Mouse (Mus musculus) heart, postnatal 10 days (tissue): ENCODE results near the gene Tulp2. TPM values are rescaled to one million over a fixed set of nuclear protein-coding genes. Genes with fewer than 3 reads are reported as not detected.

Experiments
- DNase-seq, 2 experiments: peaks; one replicate each; pipeline ENCODE4 v3.0.0; 2021
- intact Hi-C: fragments of 180-260 bp; cut with DNase I; formaldehyde crosslinking; loops from one replicate; pipeline ENCODE4 v1.15.1; 2025
- total RNA-seq, 2 experiments: library from RNA; stranded (reverse); gene quantifications; 2 replicates each; pipeline ENCODE4 v1.2.3; 2021

Gene Tulp2
- total RNA-seq, 2 experiments from 2014 or later: not detected

- intact Hi-C loops: no loop called here
- no peak for DNase-seq
Measured at GRCm38 (mm10) chr7:45540213-45540612, 58.5 kb downstream of the Tulp2 start.

- intact Hi-C loops: no loop called here
- no peak for DNase-seq
Measured at GRCm38 (mm10) chr7:45544525-45544924, 62.8 kb downstream of the Tulp2 start.

DNA sequence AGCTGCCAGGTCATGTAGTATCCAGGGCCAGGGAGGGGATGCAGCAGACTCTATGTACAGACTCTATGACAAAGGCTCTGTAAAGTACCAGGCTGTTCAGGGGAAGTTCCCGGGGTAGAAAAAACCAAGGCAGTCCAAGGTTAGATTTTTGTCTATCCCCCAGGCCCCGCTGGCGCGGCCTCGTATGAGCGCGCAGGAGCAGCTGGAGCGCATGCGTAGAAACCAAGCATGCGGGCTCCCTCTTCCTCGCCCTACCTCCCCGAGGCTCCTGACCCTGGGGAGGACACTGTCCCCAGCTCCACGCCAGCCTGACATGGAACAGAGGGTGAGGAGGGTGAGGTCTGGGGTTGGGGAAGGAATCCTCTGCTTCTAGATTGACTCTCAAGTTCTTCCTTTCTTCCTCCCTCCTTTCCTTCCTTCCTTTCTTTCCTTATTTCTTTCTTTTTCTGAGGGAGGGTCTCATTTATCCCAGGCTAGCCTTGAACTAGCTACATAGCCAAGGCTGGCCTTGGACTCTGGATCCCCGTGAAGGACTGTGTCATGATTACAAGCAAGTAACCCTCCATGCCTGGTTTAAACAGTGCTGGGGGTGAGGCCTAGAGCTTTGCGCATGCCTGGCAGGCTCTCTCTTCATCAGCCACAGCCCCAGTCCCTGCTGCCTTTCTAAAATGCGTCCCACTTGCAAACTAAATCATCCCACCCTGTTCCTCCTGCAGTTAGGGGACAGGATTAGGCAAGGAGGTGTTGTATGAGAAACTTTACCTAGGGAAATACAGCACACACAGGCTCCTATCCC, 68.2 kb downstream of the Tulp2 start:
- intact Hi-C loops: no loop called here
- no peak for DNase-seq

GRCm38 (mm10) chr7:45550821-45551511, 69.3 kb downstream of the Tulp2 start:
- DNase-seq: no peak
- intact Hi-C loops: no loop called here

GRCm38 (mm10) chr7:45551512-45551883, 69.8 kb downstream of the Tulp2 start:
- DNase-seq: no peak
- intact Hi-C loops: no loop called here

DNA sequence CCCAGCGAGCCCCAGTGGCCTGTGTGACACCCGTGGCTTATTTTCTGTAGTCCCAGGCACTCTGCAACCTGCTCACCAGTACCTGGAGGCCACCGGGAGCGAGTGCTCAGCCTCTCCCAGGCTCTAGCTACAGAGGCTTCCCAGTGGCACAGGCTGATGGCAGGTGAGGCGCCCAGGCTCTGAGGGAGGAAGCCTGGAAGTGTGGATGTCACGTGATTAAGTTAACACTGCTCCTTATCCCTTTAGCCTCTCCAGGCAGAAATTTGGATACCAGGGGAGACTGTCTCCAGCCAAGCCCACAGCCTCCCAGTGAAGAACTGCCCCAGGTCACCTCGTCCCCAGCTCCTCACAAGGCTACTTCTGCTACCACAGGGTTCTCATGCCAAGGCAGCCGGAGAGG, 71.8 kb downstream of the Tulp2 start:
- no peak for DNase-seq
- intact Hi-C loops: no loop called here

DNA sequence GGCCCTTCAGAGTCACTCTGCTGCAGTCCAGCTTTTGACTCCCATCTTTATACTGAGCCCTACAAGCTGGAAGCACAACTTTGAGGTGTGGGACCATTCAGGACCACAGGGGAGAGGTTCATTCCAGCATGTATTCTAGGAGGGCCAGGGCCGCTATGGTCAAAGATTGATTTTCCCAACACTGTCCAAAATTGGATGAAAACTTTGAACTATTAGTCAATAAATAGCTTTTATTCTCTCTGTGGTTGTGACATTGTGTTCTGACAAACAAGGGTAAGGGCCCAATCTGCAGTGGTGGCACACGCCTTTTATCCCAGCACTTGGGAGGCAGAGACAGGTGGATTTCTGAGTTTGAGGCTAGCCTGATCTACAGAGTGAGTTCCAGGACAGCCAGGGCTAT, 72.3 kb downstream of the Tulp2 start:
- intact Hi-C loops: no loop called here
- DNase-seq: no peak

DNA sequence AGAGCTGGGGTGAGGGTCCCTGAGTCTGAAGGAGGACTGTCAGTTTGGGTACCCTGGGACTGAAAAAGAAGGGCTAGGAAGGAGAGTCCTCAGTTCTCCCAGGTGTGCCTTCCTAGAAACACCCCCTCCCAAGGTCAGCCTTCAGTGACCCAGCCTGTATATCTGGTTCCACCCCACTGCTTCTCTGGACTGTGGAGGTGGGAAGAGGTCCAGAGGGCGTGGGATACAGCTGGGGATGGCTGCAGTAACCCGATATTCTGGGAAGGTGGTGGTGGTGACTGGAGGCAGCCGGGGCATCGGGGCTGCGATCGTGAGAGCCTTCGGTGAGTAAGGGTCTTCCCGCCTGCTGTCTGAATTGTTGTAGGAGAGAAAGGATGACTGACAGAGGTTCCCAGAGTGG, 73.1 kb downstream of the Tulp2 start, which contains the start of gene Hsd17b14:
Gene Hsd17b14, plus strand, starts transcription at position 150 of the 400 bp plus-strand sequence.
- DNase-seq: no peak
- intact Hi-C loops: no loop called here

- intact Hi-C loops: loop anchor here (1.0 kb wide), 1 partner anchor 35 kb away; no protein-coding TSS in a partner anchor
- peak; percentile 82 to 89 for DNase-seq
Measured at GRCm38 (mm10) chr7:45555787-45556186, 74.1 kb downstream of the Tulp2 start.

DNA sequence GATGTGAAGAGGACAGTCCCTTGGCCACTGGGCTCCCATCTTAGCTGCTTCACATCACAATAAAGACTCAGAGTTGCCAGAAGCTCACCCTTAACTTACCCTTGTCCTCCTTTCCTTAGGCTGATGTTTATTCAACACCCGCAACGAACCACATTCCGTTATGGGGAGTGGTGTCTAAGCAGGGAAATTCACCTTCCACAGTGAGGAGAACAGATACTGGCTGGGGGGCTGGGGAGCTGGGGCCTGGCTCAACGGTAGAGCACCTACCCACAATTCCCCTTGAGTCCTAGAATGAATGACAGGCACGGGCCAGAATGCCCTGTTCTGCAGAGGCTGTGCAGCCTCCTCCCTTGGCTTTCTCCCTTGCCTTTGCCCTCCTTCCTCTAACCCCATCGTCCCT, 77.2 kb downstream of the Tulp2 start:
- no peak for DNase-seq
- intact Hi-C loops: no loop called here

GRCm38 (mm10) chr7:45560241-45560640, 78.6 kb downstream of the Tulp2 start:
- no peak for DNase-seq
- intact Hi-C loops: loop anchor here (2.0 to 5.0 kb wide), 3 partner anchors 83 to 153 kb away; partner anchors contain the start of gene Kcna7

DNA sequence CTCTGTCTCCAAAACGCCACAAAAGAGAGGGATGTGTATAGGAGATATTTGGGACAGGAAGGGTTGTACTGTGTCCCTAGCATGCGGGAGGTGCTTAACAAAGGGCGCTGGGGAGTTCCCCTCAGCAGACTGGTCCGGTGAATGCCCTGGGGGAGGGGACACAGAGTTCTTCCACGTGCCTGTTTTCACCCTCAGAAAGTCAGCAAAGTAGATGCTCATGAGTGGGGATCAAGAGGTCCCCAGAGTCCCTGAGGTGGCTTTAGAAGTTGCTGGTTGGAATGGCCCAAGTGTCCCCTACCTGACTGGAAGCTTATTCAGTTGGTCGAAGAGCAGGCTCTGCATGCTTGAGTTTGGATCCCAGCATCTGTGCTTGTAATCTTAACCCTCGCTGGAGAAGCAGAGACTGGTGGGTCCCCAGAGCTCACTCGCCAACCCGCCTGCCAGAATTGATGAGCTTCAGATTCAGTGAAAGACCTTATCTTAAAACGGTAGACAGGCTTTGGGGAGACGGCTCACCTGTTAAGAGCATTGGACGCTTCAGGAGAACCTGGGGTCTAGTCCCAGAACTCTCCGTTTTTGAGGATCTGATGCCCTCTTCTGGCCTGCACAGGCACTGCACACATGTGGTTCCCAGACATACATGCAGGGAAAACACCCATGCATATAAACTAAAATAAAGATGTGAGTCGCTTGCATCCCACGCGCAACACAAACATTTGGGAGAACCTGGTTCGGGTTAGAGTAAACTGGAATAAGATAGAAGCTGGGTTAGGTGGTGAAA, 79.4 kb downstream of the Tulp2 start:
- intact Hi-C loops: loop anchor here (2.0 to 5.0 kb wide), 3 partner anchors 84 to 154 kb away; partner anchors contain the start of gene Kcna7
- peak; percentile 84 to 90 for DNase-seq

DNA sequence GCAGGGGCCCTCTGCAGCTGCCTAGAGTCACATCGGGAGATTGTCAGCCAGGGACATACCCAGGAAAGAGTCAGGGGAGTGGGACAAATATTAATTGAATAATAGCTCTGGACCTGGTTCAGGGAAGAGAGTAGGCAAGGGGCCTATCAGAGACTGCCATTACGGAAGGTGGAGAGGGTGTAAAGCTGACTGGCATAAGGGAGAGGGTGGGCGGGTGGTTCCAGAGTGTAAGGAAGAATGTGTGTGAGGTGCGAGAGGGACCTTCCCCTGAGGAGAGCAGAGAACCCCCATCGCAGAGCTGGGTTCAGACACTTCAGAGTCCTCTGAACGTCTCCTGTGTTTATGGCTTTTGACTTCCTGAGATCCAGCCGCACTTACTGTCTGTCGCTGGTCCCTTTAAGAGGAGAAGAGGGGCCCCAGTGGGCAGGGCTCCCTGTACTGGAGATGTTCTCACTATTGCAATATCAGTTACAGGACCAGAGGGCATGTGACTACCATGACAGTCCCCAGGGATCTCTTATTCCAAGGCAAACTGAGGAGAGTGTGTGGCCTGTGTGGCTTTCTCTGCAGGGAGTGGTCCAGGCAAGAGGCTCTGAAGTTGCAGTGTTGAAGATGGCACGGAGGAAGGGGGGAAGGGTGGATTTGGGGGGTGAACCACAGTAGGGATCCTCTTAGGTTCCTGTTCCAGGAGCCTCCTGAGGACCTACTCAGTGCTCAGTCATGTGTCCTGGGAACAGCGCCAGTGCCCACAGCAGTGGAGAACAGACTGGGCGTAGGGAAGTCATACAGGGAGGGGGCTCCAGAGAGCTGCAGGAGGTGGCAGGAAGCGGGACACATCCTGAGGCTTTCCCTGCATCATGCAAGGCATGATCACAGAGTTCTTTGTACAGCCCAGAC, 80.2 kb downstream of the Tulp2 start:
- intact Hi-C loops: loop anchor here (1.0 to 5.0 kb wide), 4 partner anchors 85 to 155 kb away; partner anchors contain the start of gene Kcna7
- no peak for DNase-seq

DNA sequence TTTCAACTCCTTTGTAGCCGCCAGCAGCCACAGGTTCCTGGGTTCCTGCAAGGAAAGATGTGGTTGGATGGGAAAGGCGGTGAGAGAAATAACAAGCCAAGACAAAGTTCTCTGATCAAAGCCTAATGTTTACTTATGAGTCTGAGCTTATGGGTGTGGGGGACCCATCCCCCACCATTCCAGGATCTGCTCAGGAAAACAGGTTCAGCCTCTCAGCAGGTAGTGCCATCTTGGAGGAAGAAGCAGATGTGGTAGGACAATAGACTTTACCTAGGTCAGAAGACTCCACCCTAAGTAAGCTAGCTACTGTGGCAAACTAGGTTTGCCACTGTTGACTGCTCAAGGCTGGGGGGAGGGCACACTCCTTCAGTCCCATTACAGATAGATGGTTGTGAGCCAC, 83.1 kb downstream of the Tulp2 start:
- DNase-seq: no peak
- intact Hi-C loops: loop anchor here (5.0 kb wide), 2 partner anchors 113 to 158 kb away; partner anchors contain the start of gene Kcna7

DNA sequence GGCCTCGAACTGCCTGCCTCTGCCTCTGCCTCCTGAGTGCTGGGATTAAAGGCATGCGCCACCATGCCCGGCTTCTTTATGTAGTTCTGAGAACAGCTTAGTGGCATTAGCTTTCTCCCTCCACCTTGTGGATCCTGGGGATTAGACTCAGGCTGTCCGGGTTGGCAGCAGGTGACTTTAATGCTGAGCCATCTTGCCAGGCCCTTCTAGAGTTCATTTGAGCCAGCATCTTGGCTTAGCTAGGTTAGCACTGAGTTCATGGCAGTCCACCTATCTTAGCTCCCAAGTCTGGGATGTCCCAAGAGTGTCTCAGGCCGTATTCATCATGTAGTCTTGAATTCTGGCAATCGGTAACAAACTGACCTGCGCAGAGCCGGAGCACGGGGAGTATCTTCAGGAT, 83.8 kb downstream of the Tulp2 start:
- intact Hi-C loops: no loop called here
- no peak for DNase-seq

- no peak for DNase-seq
- intact Hi-C loops: no loop called here
Measured at GRCm38 (mm10) chr7:45567112-45567779, 85.6 kb downstream of the Tulp2 start.

- intact Hi-C loops: no loop called here
- peak; percentile 93 for DNase-seq
Measured at GRCm38 (mm10) chr7:45567780-45568516, 86.3 kb downstream of the Tulp2 start.

GRCm38 (mm10) chr7:45568601-45569473, 87.2 kb downstream of the Tulp2 start:
- intact Hi-C loops: no loop called here

More at GRCm38 (mm10) chr7:45568601-45569473, 87.2 kb downstream of the Tulp2 start:
- no peak for DNase-seq
